Mouse (Mus musculus) embryonic facial prominence, embryonic 13.5 days (tissue): ENCODE results near the gene R3hdml. TPM values are rescaled to one million over a fixed set of nuclear protein-coding genes. Genes with fewer than 3 reads are reported as not detected.

Source experiments
- ATAC-seq: fragments of 200-750 bp; cut with Nextera tagmentation; 2 replicates; pipeline ENCODE4 v1.8.0; 2017; ENCODE audit warnings: low read depth; ENCODE audit not compliant: insufficient number of reproducible peaks, insufficient read depth, low FRiP score, low TSS enrichment
- H3K27ac ChIP-seq: fragments of 300-500 bp; sonication (generic); 2 replicates; pipeline ENCODE4 v1.5.1; 2015; ENCODE audit warnings: moderate library complexity, mild to moderate bottlenecking, inconsistent platforms
- H3K27me3 ChIP-seq: fragments of 300-500 bp; sonication (generic); 2 replicates; pipeline ENCODE4 v1.6.1; 2015; ENCODE audit warnings: mild to moderate bottlenecking, inconsistent platforms
- H3K36me3 ChIP-seq: fragments of 300-500 bp; sonication (generic); 2 replicates; pipeline ENCODE4 v1.6.1; 2015; ENCODE audit warnings: mild to moderate bottlenecking, inconsistent platforms
- H3K4me1 ChIP-seq: fragments of 300-500 bp; sonication (generic); 2 replicates; pipeline ENCODE4 v1.6.1; 2015; ENCODE audit warnings: inconsistent platforms
- H3K4me2 ChIP-seq: fragments of 300-500 bp; sonication (generic); 2 replicates; pipeline ENCODE4 v1.6.1; 2015; ENCODE audit warnings: moderate library complexity, mild to moderate bottlenecking, inconsistent platforms
- H3K4me3 ChIP-seq: fragments of 300-500 bp; sonication (generic); 2 replicates; pipeline ENCODE4 v1.5.1; 2015; ENCODE audit warnings: mild to moderate bottlenecking, inconsistent platforms
- H3K9ac ChIP-seq: fragments of 300-500 bp; sonication (generic); 2 replicates; pipeline ENCODE4 v1.6.1; 2015; ENCODE audit warnings: mild to moderate bottlenecking, inconsistent platforms
- H3K9me3 ChIP-seq: fragments of 300-500 bp; sonication (generic); 2 replicates; pipeline ENCODE4 v1.6.1; 2016; ENCODE audit warnings: inconsistent platforms
- WGBS: fragments of 180-500 bp; shearing (Covaris S2); methylation state at CpG from one replicate; pipeline ENCODE4 v1.1.7; 2015; ENCODE audit warnings: mixed read lengths; 5-methylcytosine and 5-hydroxymethylcytosine counted together
- polyA plus RNA-seq: library from polyadenylated mRNA; unstranded; fragments of >200 nt; fragmentation: Nextera tagmentation; extraction: Ambion mirVana; gene quantifications from 2 replicates; pipeline ENCODE4 v1.2.1, GENCODE M21; 2015

R3hdml gene
- polyA plus RNA-seq, 1 experiment from 2014 or later, result not detected

GRCm38 (mm10) chr2:163480191-163480825 is 11.8 kb upstream of the R3hdml start:
- H3K27ac ChIP-seq, result no peak overlapping the region
- no peak for ATAC-seq
- H3K27me3 ChIP-seq, result peaks cover 38% of the 10 kb centered on the region
- no peaks in the 10 kb centered on the region for H3K36me3 ChIP-seq
- H3K4me2 ChIP-seq, result no peak overlapping the region
- no peaks in the 10 kb centered on the region for H3K9me3 ChIP-seq
- 52% methylated on average over 18 of the region's 18 CpGs for WGBS
- no peak overlapping the region for H3K4me3 ChIP-seq
- H3K4me1 ChIP-seq, result peaks cover 8% of the 10 kb centered on the region
- H3K9ac ChIP-seq, result no peak overlapping the region

DNA sequence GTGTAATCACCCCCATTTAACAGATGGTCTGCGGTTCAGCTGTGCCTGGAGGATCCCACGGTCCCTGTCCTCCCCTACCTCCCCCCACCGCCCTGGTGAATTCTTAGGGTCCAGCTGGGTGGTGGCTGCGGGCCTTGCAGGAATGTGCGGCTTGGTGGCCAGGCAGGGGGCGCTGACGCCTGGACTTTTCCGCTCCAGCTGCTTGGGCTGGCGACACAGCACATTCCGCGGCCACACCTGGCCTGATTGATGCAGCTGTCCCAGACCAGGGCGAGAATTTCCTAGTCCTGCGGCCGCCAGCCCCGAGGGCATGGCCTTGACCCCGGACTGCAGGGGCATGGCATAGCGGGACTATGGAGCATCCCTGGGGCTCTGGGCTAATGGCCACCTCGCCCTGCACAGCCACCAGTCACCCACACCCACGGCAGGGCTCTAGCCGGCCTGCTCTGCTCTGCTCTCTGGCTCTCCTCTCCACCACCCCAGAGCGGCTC is 10.5 kb upstream of the R3hdml start:
- peak overlapping the region; percentile 23 for H3K4me3 ChIP-seq
- peaks cover 8% of the 10 kb centered on the region for H3K4me1 ChIP-seq
- peaks cover 38% of the 10 kb centered on the region for H3K27me3 ChIP-seq
- no peak for ATAC-seq
- 2% methylated on average over 21 of the region's 21 CpGs for WGBS
- no peaks in the 10 kb centered on the region for H3K9me3 ChIP-seq
- H3K36me3 ChIP-seq, result no peaks in the 10 kb centered on the region
- peak overlapping the region; percentile 50 for H3K4me2 ChIP-seq
- 0 out of 2 replicates have a peak overlapping the region, but pooled peaks have one; percentile 40 for H3K9ac ChIP-seq
- H3K27ac ChIP-seq, result no peak overlapping the region

DNA sequence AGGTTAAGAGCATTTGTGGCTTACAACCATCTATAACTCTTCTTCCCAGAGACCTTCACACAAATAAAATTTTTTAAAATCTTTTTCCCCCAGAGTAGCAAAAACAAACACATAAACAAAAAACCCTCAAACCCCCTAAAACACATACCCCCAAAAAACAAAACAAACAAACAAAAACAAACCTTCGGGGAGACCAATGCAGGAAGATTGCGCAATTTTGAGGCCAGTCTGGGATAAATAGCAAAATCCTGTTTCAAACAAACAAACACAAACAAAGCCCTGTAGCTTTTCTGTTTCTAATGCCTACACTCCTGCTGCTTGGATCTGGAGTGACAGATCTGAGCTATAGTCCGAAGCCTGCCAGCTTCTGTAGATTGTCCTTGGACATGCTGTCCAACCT is 4.8 kb upstream of the R3hdml start:
- Histone ChIP-seq H3K9ac (no peak overlapping the region), H3K9me3 (no peaks in the 10 kb centered on the region), H3K36me3 (no peaks in the 10 kb centered on the region), H3K27ac (no peak overlapping the region), H3K27me3 (peaks cover 18% of the 10 kb centered on the region), H3K4me3 (no peak overlapping the region), H3K4me1 (no peaks in the 10 kb centered on the region), H3K4me2 (no peak overlapping the region)
- no peak for ATAC-seq
- 88% methylated on average over 3 of the region's 3 CpGs for WGBS

DNA sequence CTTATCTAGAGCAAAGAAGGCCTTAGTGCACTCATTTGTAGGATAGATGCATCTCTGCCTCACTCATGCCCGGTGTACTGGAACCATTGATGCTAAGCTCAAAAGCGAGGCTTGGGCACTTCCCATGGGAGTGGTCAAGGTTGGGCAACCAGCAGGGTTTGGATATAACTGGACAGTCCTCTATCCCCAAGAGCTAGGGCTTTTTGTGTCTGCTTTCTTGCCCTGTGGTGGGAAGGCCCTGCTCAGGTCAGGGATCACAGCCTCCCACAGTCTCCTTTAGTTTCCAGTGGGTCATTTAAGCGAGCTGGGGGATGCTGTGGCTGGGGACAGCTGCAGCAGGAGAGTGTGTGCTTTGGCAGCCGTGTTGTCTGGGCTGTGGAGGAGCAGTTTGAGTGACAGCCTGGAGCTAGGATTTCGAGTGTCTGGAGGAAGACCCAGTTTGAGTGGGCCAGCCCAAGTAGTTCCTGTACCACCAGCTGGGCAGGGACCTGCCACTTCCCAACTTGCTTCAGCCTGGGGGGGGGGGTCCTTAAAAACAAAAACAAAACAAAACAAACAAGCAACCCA is 2.3 kb upstream of the R3hdml start:
- no peaks in the 10 kb centered on the region for H3K4me1 ChIP-seq
- H3K4me2 ChIP-seq, result no peak overlapping the region
- H3K36me3 ChIP-seq, result no peaks in the 10 kb centered on the region
- H3K9me3 ChIP-seq, result no peaks in the 10 kb centered on the region
- 57% methylated on average over 5 of the region's 5 CpGs for WGBS
- no peak for ATAC-seq
- H3K4me3 ChIP-seq, result no peak overlapping the region
- H3K9ac ChIP-seq, result no peak overlapping the region
- H3K27ac ChIP-seq, result no peak overlapping the region
- 0 out of 2 replicates have a peak, but pooled peaks cover 4% of the 10 kb centered on the region for H3K27me3 ChIP-seq

GRCm38 (mm10) chr2:163490656-163491055 is 1.5 kb upstream of the R3hdml start:
- Histone ChIP-seq H3K36me3 (no peaks in the 10 kb centered on the region), H3K4me2 (no peak overlapping the region), H3K9ac (no peak overlapping the region), H3K27ac (no peak overlapping the region), H3K27me3 (0 out of 2 replicates have a peak, but pooled peaks cover 4% of the 10 kb centered on the region), H3K4me3 (no peak overlapping the region), H3K9me3 (no peaks in the 10 kb centered on the region), H3K4me1 (no peaks in the 10 kb centered on the region)
- WGBS, result 88% methylated on average over 17 of the region's 17 CpGs
- ATAC-seq, result no peak

DNA sequence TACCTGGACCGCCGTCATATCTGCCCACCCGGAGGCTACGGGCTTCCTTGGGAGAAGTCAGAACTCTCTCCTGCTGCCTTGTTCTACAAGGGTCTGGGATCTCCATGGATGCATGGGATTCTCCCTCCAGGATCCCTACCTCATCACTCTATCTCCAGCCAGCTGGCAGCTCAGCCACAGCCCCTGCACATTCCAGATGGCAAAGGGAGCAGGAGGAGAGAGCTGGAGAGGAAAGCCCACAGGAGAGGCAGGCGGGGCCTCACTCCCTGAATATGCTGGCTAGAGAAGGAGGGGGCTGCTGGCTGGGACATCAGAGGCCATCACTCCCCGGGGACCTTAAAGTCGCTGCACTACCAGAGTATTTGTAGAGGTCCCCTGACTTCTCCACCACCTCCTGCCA is 767 bp upstream of the R3hdml start:
- no peaks in the 10 kb centered on the region for H3K4me1 ChIP-seq
- H3K4me3 ChIP-seq, result no peak overlapping the region
- H3K36me3 ChIP-seq, result no peaks in the 10 kb centered on the region
- no peak overlapping the region for H3K9ac ChIP-seq
- no peak overlapping the region for H3K4me2 ChIP-seq
- H3K9me3 ChIP-seq, result no peaks in the 10 kb centered on the region
- 0 out of 2 replicates have a peak, but pooled peaks cover 4% of the 10 kb centered on the region for H3K27me3 ChIP-seq
- 68% methylated on average over 7 of the region's 7 CpGs for WGBS
- ATAC-seq, result no peak
- H3K27ac ChIP-seq, result no peak overlapping the region

GRCm38 (mm10) chr2:163493031-163493430 is 913 bp downstream of the R3hdml start:
- no peak overlapping the region for H3K27ac ChIP-seq
- H3K4me1 ChIP-seq, result no peaks in the 10 kb centered on the region
- H3K9ac ChIP-seq, result no peak overlapping the region
- H3K4me2 ChIP-seq, result no peak overlapping the region
- 16% methylated on average over 5 of the region's 5 CpGs for WGBS
- no peak overlapping the region for H3K4me3 ChIP-seq
- 0 out of 2 replicates have a peak, but pooled peaks cover 4% of the 10 kb centered on the region for H3K27me3 ChIP-seq
- H3K9me3 ChIP-seq, result no peaks in the 10 kb centered on the region
- no peak for ATAC-seq
- no peaks in the 10 kb centered on the region for H3K36me3 ChIP-seq

GRCm38 (mm10) chr2:163493976-163494375 is 1.9 kb downstream of the R3hdml start:
- Histone ChIP-seq H3K4me3 (no peak overlapping the region), H3K36me3 (no peaks in the 10 kb centered on the region), H3K27ac (no peak overlapping the region), H3K27me3 (0 out of 2 replicates have a peak, but pooled peaks cover 4% of the 10 kb centered on the region), H3K9me3 (no peaks in the 10 kb centered on the region), H3K9ac (no peak overlapping the region), H3K4me1 (no peaks in the 10 kb centered on the region), H3K4me2 (no peak overlapping the region)
- WGBS, result 50% methylated on average over 5 of the region's 5 CpGs
- no peak for ATAC-seq

- Histone ChIP-seq H3K9ac (no peak overlapping the region), H3K9me3 (no peaks in the 10 kb centered on the region), H3K4me3 (no peak overlapping the region), H3K4me2 (no peak overlapping the region), H3K36me3 (no peaks in the 10 kb centered on the region), H3K27ac (no peak overlapping the region), H3K4me1 (no peaks in the 10 kb centered on the region), H3K27me3 (0 out of 2 replicates have a peak, but pooled peaks cover 4% of the 10 kb centered on the region)
- WGBS, result 42% methylated on average over 6 of the region's 6 CpGs
- ATAC-seq, result no peak
Measured at GRCm38 (mm10) chr2:163494456-163494855, 2.3 kb downstream of the R3hdml start.

DNA sequence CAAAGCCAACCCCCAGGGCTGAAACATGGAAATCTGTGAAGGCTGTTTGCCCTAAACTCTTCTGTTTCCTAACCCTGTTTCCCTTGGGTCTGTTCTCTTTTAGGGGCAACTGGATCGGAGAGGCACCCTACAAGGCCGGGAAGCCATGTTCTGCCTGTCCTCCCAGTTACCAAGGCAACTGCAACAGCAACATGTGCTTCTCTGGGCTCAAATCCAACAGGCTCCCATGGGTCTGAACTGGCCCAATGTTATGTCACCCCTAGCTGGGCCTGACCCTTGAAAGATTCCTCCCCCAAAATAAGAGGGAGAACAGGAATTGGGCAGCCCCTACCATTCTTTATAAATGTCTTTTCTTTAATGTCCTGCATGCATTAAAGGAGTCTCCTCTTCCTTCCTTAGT is 10.1 kb downstream of the R3hdml start:
- no peak overlapping the region for H3K27ac ChIP-seq
- H3K4me1 ChIP-seq, result no peaks in the 10 kb centered on the region
- no peak for ATAC-seq
- no peak overlapping the region for H3K4me2 ChIP-seq
- no peaks in the 10 kb centered on the region for H3K27me3 ChIP-seq
- no peaks in the 10 kb centered on the region for H3K36me3 ChIP-seq
- no peaks in the 10 kb centered on the region for H3K9me3 ChIP-seq
- WGBS, result 71% methylated on average over 2 of the region's 2 CpGs
- no peak overlapping the region for H3K9ac ChIP-seq
- no peak overlapping the region for H3K4me3 ChIP-seq

DNA sequence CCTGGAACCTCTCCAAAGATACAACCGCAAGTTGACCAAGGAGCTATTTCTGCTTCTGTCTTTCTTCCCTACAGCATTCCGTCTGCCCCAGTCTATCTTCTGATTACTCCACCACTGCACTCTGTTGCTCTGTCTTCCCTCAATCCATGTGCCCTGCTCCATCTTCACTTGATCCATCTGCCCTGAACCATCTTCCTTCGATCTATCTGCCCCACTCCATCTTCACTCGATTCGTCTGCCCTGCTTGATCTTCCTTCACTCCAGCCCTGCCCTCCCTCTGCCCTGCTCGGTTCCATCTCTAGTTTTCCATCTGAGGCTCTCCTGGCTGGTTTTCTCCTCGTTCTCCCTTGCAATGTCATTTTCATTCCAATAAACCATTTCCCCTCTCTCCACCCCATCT is 11.1 kb downstream of the R3hdml start:
- ATAC-seq, result no peak
- 77% methylated on average over 7 of the region's 7 CpGs for WGBS
- no peaks in the 10 kb centered on the region for H3K4me1 ChIP-seq
- no peaks in the 10 kb centered on the region for H3K36me3 ChIP-seq
- no peak overlapping the region for H3K27ac ChIP-seq
- no peaks in the 10 kb centered on the region for H3K27me3 ChIP-seq
- no peaks in the 10 kb centered on the region for H3K9me3 ChIP-seq
- H3K4me3 ChIP-seq, result no peak overlapping the region
- H3K4me2 ChIP-seq, result no peak overlapping the region
- no peak overlapping the region for H3K9ac ChIP-seq

GRCm38 (mm10) chr2:163506300-163507004 is 14.3 kb downstream of the R3hdml start, which contains the start of gene Hnf4a:
Gene Hnf4a (plus strand): TSS chr2:163506808.
- no peak for ATAC-seq
- no peaks in the 10 kb centered on the region for H3K27me3 ChIP-seq
- WGBS, result 88% methylated on average over 10 of the region's 10 CpGs
- no peaks in the 10 kb centered on the region for H3K4me1 ChIP-seq
- H3K27ac ChIP-seq, result no peak within 1 kb of the TSS
- H3K4me3 ChIP-seq, result no peak within 1 kb of the TSS
- H3K4me2 ChIP-seq, result no peak within 1 kb of the TSS
- H3K9me3 ChIP-seq, result no peaks in the 10 kb centered on the region
- H3K36me3 ChIP-seq, result no peaks in the 10 kb centered on the region
- H3K9ac ChIP-seq, result no peak within 1 kb of the TSS
